10 mouse cellular contexts compared by ENCODE assay signal in the genomic region with DNA sequence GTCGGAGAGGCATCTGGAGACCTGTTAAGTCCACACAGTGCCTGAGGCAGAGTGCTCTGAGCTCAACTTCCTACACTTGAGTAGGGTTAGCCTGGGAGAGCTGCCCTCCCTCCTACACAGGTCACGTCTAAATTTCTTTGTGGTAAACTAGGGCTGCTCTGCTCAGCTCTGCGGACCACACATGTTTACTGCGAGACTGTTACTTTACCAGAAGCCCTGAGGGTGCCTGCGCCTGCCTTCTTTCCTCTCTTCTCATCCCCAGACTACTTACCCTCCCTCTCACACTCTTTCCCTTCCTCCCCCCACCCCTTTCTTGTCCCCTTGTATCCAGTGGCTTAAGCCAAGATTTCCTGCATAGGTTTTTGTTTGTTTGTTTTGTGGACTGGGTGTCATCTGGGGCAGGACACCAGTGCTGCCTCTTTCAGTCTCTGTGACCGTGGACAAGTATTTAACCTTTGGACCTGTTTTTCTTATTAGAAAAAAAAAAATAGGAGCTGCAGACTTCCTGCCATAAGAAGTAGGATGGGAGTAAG.
DNase-seq lines count a peak whose midpoint lies in the region; ATAC-seq and TF ChIP-seq lines count a peak whose summit lies in the region.
"Had no signal": no experiment of that assay in that cellular context is flagged by ENCODE, and none has a peak within 500 bp of the region (broad histone marks: within the 10 kb centered on the region; RNA-seq: fewer than 3 reads in every experiment).

No protein-coding gene starts in this region.

- peak overlapping the region; percentile 69 for H3K27ac ChIP-seq in intestine, postnatal 0 days (ENCODE audit: low read depth, low read length)

- H3K27me3 ChIP-seq in intestine, postnatal 0 days (replicated peaks; ENCODE audit: control insufficient read depth, insufficient read depth, low read length), result no peaks in the 10 kb centered on the region

- H3K9ac ChIP-seq in intestine, postnatal 0 days (ENCODE audit: low read depth, low read length), result no peak overlapping the region

- peak; percentile 72 for ATAC-seq in intestine, postnatal 0 days
- no peak for ATAC-seq in monocyte, adult 5-6 weeks (replicated peaks; ENCODE audit: insufficient number of reproducible peaks, low FRiP score, low TSS enrichment, poor library complexity, severe bottlenecking)

- H3K36me3 ChIP-seq in intestine, postnatal 0 days (ENCODE audit: control insufficient read depth, insufficient read depth), result peaks cover 2% of the 10 kb centered on the region; the same call in 1 of the 2 replicates

- WGBS in intestine, postnatal 0 days, result 39% methylated on average over 6 of the region's 6 CpGs

- H3K4me1 ChIP-seq in intestine, postnatal 0 days (replicated peaks; ENCODE audit: control insufficient read depth, insufficient read depth, low read length), result peaks cover 10% of the 10 kb centered on the region; the same call in 1 of the 2 replicates

- DNase-seq in 3T3-L1 (ENCODE audit: low read depth, low spot score) (peak; percentile 78), adipocyte (ENCODE audit: low spot score) (peak; percentile 14)
- peak; percentile 47 to 54 for DNase-seq in kidney, postnatal 36 days
- no peak for DNase-seq in adrenal gland, adult 8-10 months
- DNase-seq in B cell, adult 2 months, result no peak
- DNase-seq: cerebellum, adult 8-10 months; heart, postnatal 36 days; lung, adult 18-20 months had no signal

- no peak overlapping the region for H3K4me2 ChIP-seq in intestine, postnatal 0 days (replicated peaks; ENCODE audit: low read depth)

- H3K4me3 ChIP-seq in intestine, postnatal 0 days (ENCODE audit: low read depth, low read length), result no peak overlapping the region

- no peak for TF ChIP-seq CTCF in intestine, postnatal 0 days (IDR thresholded peaks at IDR 0.05; ENCODE audit: low read depth)

- H3K9me3 ChIP-seq in intestine, postnatal 0 days (ENCODE audit: control insufficient read depth), result no peaks in the 10 kb centered on the region

Comparison
In these comparisons a context has a peak if more than half of its experiments do, and no peak if none do; other contexts are left out.
1. DNase-seq: peak in 3T3-L1 (single experiment), adipocyte (single experiment) and kidney, postnatal 36 days (2 of 2); none in adrenal gland, adult 8-10 months (single experiment) and B cell, adult 2 months (0 of 2).